Mouse (Mus musculus) kidney, adult 9 months (tissue): ENCODE results near the gene Mcur1.

ENCODE experiments used
- DNase-seq: peaks from one replicate; pipeline ENCODE4 v3.0.0; 2022

Mcur1 gene

GRCm38 (mm10) chr13:43524491-43525362 lies 35.3 kb downstream of the Mcur1 start:
- peak; percentile 27 for DNase-seq

DNA sequence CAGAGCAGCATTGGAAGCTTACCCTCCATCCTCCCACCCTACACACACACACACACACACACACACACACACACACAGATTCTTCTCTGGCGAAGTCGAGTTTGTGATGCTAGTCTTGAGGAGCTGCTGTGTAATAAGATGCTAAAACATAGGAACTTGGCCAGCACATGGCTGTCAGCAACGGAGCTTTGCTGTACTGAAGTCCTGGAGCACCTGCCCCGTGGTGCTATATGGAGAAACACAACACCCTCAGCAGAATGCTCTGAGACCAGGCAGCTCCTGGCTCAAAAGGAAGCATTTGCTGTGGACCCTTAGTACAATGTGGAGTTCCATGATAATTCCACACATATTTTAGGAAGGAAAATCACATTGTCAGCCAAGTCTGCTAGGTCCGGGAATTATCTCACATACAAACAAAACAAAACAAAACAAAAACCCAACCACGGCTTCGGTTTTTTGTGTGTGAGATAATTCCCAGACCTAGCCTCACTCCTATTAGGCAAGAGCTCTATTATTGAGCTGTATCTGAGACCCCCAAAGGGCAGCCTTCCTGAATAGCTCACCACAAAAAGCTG lies 36.0 kb downstream of the Mcur1 start:
- DNase-seq = no peak

GRCm38 (mm10) chr13:43521940-43522339 lies 38.1 kb downstream of the Mcur1 start:
- DNase-seq = no peak

GRCm38 (mm10) chr13:43519251-43519650 lies 40.7 kb downstream of the Mcur1 start:
- DNase-seq = no peak

- DNase-seq = no peak
Measured at GRCm38 (mm10) chr13:43517371-43517770, 42.6 kb downstream of the Mcur1 start.

- DNase-seq = no peak
Measured at GRCm38 (mm10) chr13:43516931-43517330, 43.1 kb downstream of the Mcur1 start.

DNA sequence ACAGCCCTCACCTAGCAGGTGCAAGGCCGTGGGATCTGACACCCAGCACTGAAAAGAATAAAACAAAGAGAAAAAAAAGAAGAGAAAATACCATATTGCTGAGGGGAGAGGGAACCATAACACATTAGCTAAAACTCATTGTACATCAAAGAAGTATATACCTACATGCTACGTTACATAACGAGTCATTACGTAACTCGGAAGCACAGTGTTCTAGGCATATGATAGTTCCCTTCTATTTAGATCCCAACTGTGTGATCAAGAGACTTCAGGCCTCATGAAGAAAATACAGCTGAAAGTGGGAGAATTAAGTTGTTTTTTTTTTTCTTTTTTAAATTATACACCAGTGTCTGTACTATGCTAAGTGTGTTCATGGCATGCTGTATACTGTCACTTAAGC lies 43.9 kb downstream of the Mcur1 start:
- no peak for DNase-seq

DNA sequence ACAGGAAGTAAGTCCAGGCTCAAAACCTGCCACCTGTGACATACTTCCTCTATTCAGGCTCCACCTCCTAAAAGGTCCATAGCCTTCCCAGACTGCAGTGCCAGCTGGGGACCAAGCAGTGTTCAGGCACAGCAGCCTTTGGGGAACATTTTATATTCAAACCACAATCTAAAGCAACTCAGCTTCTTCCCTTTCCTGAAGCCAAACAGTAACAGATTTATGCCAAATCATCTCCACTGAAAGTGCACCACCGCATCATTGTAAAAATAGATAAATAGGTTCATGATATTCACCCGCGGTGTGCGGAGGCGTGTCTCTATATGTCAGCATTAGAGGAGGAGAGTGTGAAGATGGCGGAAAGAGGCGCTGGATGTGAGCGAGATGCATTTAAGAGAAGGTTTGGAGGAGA lies 45.0 kb downstream of the Mcur1 start:
- no peak for DNase-seq

DNA sequence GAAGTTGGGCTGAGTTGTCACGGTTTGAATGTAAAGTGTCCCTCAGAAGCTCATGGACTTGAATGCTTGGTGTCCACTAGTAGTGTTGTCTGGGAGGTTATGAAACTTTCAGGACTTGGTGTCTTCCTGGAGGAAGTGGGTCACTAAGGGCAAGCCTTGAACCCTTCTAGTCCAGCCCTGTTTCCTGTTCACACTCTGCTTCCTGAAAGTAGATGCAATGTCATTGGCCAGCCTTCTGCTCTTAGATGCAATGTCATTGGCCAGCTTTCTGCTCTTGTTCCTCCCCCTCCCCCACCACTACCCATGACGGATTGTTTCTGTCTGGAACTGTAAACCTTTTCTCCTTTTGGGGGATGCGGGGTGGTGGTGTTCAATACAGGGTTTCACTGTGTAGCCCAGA lies 47.3 kb downstream of the Mcur1 start:
- DNase-seq = no peak

GRCm38 (mm10) chr13:43505798-43506197 lies 54.2 kb downstream of the Mcur1 start:
- no peak for DNase-seq

DNA sequence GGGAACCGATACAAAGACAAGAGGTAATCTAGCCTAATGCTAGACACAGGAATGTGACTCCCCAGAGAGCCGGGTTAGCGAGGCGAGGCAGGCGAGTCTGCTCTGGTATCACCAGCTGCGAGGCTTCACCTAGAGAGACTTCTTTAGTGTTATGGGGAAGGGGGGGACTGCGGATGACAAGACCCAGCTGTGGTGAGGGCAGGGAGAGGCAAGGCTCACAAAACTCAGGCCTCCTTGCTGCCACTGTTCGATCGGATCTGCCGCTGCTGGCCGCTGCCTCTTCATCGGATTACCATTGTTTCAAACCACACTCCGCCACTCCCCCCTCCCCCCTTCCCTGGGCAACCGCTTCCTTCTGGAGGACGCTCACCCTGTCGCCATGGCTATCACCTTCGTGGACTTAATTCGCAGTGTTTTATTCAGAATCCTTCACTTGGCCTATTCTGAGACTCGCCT lies 56.6 kb downstream of the Mcur1 start:
- DNase-seq = peak; percentile 43

DNA sequence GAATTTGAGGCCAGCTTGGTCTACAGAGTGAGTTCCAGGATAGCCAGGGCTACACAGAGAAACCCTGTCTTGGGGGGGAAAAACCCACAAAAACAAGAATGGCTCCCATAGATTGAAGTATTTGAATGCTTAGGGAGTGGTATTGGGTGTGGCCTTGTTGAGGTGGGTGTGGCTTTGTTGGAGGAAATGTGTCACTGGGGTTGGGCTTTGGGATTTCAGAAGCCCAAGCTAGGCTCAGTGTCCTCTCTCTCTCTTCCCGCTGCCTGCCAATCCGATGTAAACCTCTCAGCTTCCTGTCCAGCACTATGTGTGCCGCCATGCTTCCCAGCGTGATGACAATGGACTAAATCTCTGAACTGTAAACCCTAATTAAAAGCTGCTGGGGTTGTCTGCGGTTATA lies 58.4 kb downstream of the Mcur1 start:
- no peak for DNase-seq

DNA sequence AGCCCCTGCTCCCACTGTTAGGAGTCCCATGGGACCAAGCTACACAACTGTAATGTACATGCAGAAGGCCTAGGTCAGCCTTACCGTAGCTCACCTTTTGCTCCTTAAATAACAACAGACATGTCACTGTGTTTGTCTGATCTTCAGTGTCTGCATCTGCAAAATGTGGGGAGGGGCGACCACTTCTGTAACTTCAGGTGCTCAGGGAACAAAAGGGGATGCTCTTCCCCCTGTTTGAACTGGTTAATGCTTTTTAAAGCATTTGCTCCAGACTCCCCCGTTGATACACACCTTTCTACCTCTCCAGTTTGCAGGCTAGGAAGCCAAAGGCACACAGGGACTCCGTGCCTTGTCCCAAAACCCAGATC lies 59.5 kb downstream of the Mcur1 start:
- no peak for DNase-seq

DNA sequence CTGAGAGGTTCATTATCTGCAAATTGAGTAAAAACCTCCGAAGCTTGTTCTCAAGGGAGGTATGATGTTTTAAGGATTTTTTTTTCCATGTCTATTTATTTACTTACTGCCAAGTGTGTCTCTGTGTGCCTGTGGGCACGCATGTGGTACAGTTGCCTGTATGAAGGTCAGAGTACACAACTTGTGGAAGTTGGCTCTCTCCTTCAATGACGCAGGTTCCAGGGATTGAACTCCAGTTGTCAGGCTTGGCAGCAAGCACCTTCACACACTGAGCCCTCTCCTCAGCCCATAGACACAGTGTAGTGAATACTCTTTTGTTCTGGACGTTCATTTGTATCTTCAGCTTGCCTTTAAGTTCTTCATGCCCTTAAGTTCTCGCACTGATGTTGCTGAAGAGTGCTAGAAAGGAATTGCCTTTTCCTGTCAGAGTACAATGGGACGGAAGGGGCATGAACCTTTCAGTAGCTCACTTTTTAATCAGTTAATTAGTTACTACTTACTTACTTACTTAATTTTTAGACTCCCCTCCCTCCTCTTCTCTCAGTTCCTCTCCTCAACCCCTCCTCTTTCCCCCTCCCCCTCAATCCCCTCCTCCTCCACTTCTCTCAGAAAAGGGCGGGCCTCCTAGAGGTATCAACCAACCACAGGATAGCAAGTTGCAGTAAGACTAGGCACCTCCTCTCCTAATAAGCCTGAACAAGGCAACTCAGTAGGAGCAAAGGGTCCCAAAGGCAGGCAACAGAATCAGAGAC lies 60.1 kb downstream of the Mcur1 start:
- DNase-seq = peak; percentile 70

- DNase-seq = peak; percentile 58
Measured at GRCm38 (mm10) chr13:43498849-43499248, 61.1 kb downstream of the Mcur1 start.

DNA sequence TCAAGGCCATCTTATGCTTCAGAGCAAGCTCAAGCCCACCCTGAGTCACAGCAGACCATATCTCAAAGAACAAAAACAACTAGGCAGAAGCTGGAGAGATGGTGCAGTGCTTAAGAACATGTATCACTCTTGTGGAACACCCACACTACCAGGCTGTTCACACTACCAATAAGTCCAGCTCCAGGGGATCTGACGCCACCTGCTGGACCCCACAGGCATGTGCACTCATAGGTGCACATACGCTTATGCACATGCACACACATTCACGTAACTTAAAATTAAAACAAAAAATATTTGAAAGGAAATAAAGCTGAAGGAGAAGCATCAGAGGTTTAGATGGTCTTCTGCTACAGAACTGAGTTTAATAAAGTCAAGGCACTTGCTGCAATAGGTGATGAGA lies 62.2 kb downstream of the Mcur1 start:
- DNase-seq = no peak

DNA sequence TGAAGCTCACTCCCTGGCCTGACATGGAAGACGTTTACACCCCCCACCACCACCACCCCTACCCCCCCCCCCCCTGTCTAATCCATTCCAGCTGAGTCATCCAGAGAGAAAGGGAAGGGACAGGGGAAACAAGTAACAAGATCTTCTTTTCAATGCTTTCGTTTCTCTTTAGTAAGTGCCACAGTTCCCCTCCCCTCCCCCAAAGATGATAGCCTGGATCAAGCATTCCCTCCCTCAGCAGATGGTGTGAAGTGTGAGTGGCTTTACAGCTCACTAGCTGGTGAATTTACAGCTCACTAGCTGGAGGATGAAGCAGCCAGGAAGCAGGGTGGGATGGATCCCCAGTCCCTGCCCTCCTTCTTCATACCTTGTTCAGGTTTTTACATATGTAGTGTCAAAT lies 63.3 kb downstream of the Mcur1 start:
- no peak for DNase-seq

DNA sequence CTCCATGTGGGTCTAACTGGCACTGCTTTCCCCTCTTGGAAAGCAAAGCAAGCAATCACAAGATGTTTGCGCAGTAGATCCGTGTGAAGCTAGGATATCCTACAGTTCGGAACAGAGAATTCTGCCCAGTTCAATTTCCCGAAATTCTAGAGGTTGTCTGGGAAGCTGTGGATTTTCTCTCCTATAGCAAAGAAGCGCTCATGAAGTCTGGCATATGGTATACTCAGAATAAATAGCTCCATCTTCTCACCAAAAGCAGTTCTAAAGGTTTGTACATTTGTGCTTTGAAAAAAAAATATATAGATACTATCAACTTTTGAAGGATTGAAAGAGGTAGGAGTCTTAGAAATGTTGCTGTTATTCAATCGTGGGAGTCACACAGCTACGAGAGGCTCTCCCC lies 64.3 kb downstream of the Mcur1 start:
- no peak for DNase-seq

DNA sequence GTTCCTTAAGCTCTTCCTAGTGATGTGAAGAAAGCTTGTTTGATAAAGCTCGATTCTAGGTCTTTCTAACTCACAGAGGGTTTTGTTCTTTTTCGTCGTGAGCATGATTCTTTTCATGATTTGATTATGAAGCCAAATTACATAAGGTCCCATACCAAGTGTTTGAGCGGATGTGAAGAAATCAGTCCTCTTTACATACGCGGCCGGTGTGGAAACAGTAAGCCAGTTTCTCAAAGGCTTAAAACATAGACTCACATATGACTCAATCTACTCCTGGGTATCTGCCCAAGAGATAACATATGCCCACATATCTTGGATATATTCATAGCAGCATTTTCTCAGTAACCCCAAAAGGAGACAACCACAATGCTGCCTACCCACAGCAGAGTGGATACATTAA lies 66.3 kb downstream of the Mcur1 start:
- DNase-seq = no peak

DNA sequence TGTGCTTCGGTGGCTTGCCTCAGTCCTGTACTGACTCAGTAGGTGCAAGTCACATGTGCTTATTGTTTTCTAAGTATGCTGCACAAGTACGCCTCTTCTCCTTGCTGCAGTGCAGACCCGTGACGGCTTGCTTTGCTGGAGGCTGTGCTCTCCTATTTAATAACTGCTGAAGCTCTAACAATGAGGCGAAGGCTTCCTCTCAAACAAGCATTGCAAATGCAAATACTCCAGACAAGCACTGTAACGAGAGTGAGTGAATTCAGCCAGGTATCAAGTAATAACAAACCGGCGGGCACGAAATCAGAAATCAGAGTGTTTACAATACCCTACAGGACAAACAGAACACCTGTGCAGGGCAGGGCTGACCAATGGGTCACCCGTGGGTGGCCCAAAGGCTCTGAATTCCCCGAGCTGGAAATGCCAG lies 66.9 kb downstream of the Mcur1 start:
- no peak for DNase-seq
